Mouse (Mus musculus) megakaryocyte, adult 5-6 weeks (primary cell): ENCODE results near the gene Olfr166. TPM values are rescaled to one million over a fixed set of nuclear protein-coding genes. Genes with fewer than 3 reads are reported as not detected.
"Not testable (repeated sequence)": the region's sequence is repeated elsewhere in the genome, so short reads cannot be mapped to it uniquely, and the experiment has no call there.

Experiments
- ATAC-seq: 2 replicates; pipeline ENCODE4 v1.8.0; 2016; ENCODE audit warnings: mild to moderate bottlenecking, inconsistent platforms; ENCODE audit not compliant: poor library complexity, severe bottlenecking
- total RNA-seq, 2 experiments: library from RNA; stranded (forward) in 1 of 2; stranded (reverse) in 1 of 2; fragments of 153-499, 151-499 nt in 1 of 2; fragments of 221-1000, 200-1000 nt in 1 of 2; gene quantifications; 2 replicates each; pipeline versions ENCODE4 v1.2.3 to v1.2.4; 2015 to 2017

The Olfr166 gene
- not detected in 2 replicates for total RNA-seq (2015)
- total RNA-seq (2017), result 0.11 TPM in 1 of 2 replicates, not detected in the other

- no peak for ATAC-seq
Measured at GRCm38 (mm10) chr16:19483394-19483793, at the start of gene Olfr166. Gene Olfr166, plus strand, starts transcription at chr16:19483694.

GRCm38 (mm10) chr16:19458741-19459140, 24.8 kb upstream of the Olfr166 start:
- ATAC-seq, result not testable (repeated sequence)

GRCm38 (mm10) chr16:19464365-19464764, 19.1 kb upstream of the Olfr166 start:
- no peak for ATAC-seq

- no peak for ATAC-seq
Measured at GRCm38 (mm10) chr16:19522166-19522565, 38.7 kb downstream of the Olfr166 start, which contains the start of gene Olfr167. Gene Olfr167, minus strand, starts transcription at chr16:19522266.

- ATAC-seq, result no peak
Measured at GRCm38 (mm10) chr16:19535455-19535854, 52.0 kb downstream of the Olfr166 start, which contains the start of gene Olfr168. Gene Olfr168, minus strand, starts transcription at chr16:19535555.

Other genes with a start within 250 kb of the Olfr166 start
- not detected in 2 replicates for gene Olfr164, start 169.6 kb upstream of the Olfr166 start, total RNA-seq (2015)
- gene Olfr164, start 169.6 kb upstream of the Olfr166 start, total RNA-seq (2017), result not detected in 2 replicates
- not detected in 2 replicates for gene Olfr165, start 60.6 kb upstream of the Olfr166 start, total RNA-seq (2015)
- not detected in 2 replicates for gene Olfr165, start 60.6 kb upstream of the Olfr166 start, total RNA-seq (2017)
- gene Olfr167, start 38.6 kb downstream of the Olfr166 start, total RNA-seq (2015), result not detected in 2 replicates
- gene Olfr167, start 38.6 kb downstream of the Olfr166 start, total RNA-seq (2017), result not detected in 2 replicates
- not detected in 2 replicates for gene Olfr168, start 51.9 kb downstream of the Olfr166 start, total RNA-seq (2015)
- not detected in 2 replicates for gene Olfr168, start 51.9 kb downstream of the Olfr166 start, total RNA-seq (2017)
- gene Olfr169, start 88.1 kb downstream of the Olfr166 start, total RNA-seq (2015), result not detected in 2 replicates
- gene Olfr169, start 88.1 kb downstream of the Olfr166 start, total RNA-seq (2017), result not detected in 2 replicates
- gene Olfr170, start 128.2 kb downstream of the Olfr166 start, total RNA-seq (2015), result not detected in 2 replicates
- gene Olfr170, start 128.2 kb downstream of the Olfr166 start, total RNA-seq (2017), result not detected in 2 replicates
- gene Olfr171, start 146.2 kb downstream of the Olfr166 start, total RNA-seq (2015), result not detected in 2 replicates
- not detected in 2 replicates for gene Olfr171, start 146.2 kb downstream of the Olfr166 start, total RNA-seq (2017)
- not detected in 2 replicates for gene Lamp3, start 222.7 kb downstream of the Olfr166 start, total RNA-seq (2015)
- gene Lamp3, start 222.7 kb downstream of the Olfr166 start, total RNA-seq (2017), result not detected in 2 replicates